Mouse (Mus musculus) left cerebral cortex, postnatal 25 days (tissue): ENCODE measurements around the gene Gdf2. TPM values are rescaled to one million over a fixed set of nuclear protein-coding genes. Genes with fewer than 3 reads are reported as not detected.

Experiments used
- DNase-seq, 2 experiments: peaks; one replicate each; pipeline ENCODE4 v3.0.0; 2022; ENCODE audit warnings: low spot score in 2 of 2, mixed read lengths in 1 of 2
- intact Hi-C: fragments of 180-260 bp; cut with DNase I; formaldehyde crosslinking; loops from one replicate; pipeline ENCODE4 v1.15.1; 2025
- total RNA-seq, 2 experiments: library from RNA; stranded (reverse); gene quantifications; 2 replicates each; pipeline ENCODE4 v1.2.3; 2021

The Gdf2 gene
- total RNA-seq = not detected

GRCm38 (mm10) chr14:33940739-33941138, at the start of gene Gdf2:
Gdf2 (plus strand) TSS chr14:33941039.
- no peak for DNase-seq
- intact Hi-C loops = no loop called here

DNA sequence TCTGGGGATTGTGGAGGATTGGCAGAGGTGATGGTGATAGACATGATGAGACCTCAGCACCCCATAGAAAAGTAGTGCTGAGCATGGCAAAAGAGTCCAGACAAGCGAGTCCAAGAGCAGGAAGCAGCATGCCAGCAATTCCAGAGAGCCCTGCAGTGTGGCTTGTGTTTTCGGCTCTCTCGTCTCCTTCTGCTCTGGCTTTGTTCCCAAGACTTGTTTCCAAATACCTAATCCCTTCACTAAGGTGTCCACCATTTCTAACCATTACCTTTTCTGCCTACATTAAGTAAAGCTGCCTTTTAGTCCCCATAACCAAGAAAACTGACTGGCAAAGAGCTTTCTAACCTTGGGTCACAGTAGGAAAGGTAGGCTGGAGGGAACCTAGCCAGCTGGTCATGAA, 49.3 kb upstream of the Gdf2 start:
- no peak for DNase-seq
- intact Hi-C loops = no loop called here

DNA sequence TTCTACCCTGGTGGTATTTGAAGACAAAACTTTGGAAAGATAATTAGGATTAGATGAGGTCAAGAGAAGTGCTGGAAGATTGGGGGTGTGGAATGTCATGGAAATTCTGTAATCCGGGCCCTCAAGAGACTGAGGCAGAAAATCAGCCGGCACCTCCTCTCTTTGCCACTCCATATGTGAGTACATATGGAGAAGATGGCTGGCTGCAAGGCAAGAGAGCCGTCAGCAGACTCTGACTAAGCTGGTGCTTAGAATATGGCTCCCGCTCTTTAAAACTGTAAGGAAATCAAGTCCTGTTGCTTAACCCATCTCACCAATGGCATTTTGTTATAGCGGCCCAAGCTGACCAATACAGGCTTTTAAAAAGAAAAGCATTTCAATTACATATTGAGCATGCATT, 45.1 kb upstream of the Gdf2 start:
- peak; percentile 27 to 72 for DNase-seq
- intact Hi-C loops = no loop called here

DNA sequence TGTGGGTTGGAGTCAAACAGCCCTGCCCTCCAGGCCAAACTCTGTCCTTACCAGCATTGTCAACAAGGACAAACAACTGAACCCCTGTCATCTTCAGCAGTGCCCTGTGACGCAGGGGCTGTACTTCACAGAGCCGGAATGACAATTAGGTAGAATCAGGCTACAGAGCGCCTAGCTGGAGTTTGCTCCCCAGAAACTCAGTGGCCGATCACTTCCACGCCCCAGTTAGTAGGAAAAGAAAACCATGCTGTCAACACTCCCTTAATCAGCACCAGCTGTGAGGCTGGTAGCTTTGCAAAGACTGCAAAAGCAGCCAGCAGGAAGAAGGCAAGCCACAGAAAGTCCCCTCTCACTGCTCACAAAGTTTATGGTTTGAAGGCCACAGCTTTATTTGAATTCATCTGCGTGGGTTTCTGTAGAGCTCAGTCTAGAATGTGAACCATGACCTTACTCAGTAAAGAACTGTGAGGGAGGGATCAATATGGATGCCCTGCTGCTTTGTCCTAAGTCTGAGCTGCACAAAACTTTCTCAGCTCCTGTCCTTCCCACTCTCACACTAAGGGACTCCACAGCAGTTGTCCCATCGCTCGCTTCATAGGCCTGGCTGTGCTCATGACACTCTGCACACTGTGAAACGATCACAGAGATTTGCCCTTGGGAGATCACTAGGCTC, 44.1 kb upstream of the Gdf2 start:
- DNase-seq = peak in 1 of 2 experiments; percentile 24
- intact Hi-C loops = no loop called here

GRCm38 (mm10) chr14:33902783-33903182, 38.1 kb upstream of the Gdf2 start:
- DNase-seq = no peak
- intact Hi-C loops = no loop called here

DNA sequence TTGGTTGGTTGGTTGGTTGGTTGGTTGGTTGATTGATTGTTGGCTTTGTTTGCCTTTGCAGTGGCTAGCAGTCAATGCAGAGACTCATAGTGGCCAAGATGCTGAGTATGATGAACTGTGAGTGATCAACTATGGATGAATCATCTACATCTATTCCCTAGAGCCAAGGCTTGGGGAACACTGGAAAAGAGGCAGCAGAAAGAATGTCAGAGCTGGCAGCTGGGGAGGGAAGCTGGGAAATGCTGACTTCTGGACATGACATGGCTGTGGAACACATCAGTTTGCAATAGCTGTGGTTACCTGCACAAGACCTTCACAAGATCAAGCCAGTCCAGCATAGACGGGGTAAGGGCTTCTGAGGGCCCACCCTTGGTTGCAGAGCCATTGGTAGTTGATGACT, 37.6 kb upstream of the Gdf2 start:
- intact Hi-C loops = no loop called here

GRCm38 (mm10) chr14:33904851-33905250, 36.0 kb upstream of the Gdf2 start:
- no peak for DNase-seq

More for the DNA sequence above, 37.6 kb upstream of the Gdf2 start:
- DNase-seq = no peak

DNA sequence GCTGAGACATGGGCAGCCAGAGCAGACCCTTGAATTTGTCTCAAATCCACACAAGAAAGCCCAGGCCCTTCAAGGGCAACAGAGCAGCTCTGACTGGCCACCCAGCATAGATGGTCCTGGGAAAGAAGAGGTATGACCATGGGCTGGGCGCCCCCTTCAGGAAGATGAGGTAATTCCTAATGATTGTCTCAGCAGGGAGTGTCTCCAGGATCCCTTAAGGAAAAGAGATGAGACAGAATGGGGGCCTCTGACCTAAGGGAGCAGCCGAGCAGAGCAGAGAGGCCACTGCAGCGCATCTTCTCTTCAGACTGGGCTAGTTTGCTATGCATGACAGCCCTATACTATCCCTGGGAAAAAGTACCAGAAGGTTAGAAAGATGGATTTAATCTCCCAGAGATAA, 27.1 kb upstream of the Gdf2 start:
- peak; percentile 41 for DNase-seq
- intact Hi-C loops = no loop called here

More at GRCm38 (mm10) chr14:33904851-33905250, 36.0 kb upstream of the Gdf2 start:
- intact Hi-C loops = no loop called here

GRCm38 (mm10) chr14:33914206-33914605, 26.6 kb upstream of the Gdf2 start:
- DNase-seq = no peak
- intact Hi-C loops = no loop called here

- intact Hi-C loops = no loop called here
- DNase-seq = peak; percentile 34 to 43
Observed at GRCm38 (mm10) chr14:33920727-33921559, 19.9 kb upstream of the Gdf2 start.

- no peak for DNase-seq
- intact Hi-C loops = no loop called here
Observed at GRCm38 (mm10) chr14:33922771-33923167, 18.1 kb upstream of the Gdf2 start.

- peak; percentile 35 to 50 for DNase-seq
- intact Hi-C loops = no loop called here
Observed at GRCm38 (mm10) chr14:33923168-33924070, 17.4 kb upstream of the Gdf2 start, which contains the start of gene Gdf10. Gdf10 (plus strand) TSS chr14:33923587.

- DNase-seq = no peak
- intact Hi-C loops = loop anchor here (2.0 kb wide), 2 partner anchors 237 to 259 kb away; no protein-coding TSS in a partner anchor
Observed at GRCm38 (mm10) chr14:33931853-33932252, 9.0 kb upstream of the Gdf2 start.

DNA sequence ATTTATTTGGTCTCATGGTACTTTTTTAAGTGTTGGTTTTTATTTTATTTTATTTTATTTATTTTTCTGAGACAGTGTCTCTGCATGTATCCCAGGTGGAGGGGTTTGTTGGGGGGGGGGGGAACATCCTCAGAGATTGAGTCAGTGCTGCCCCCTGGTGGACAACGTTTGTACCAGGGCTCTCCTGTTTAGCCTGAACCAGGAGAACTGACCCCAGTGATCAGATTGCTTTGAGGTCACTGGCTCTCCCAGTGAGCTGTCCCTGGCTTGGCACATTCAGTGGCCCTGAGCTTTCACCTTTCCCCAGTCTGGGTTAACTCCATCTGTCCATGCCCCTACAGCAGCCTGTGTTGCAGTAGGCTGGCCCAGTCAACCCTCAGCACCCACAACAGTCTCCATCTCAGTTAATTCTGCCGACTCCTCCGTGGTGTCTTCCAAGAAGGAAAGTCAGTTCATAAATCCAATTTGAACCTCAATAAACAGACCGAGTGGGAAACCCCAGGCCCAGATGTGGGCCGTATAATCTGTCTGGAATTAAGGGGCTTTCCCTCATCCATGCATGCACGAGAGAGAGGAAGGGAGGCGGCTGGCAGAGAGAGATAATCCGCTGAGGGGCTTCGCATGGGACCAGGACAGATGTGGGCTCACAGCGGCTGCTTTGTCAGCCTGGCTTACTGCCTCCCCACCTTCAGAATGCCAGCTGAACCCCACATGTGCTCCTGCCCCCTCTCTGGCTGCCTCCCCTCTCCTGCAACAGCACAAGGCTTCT, 7.7 kb upstream of the Gdf2 start:
- intact Hi-C loops = loop anchor here (2.0 kb wide), 2 partner anchors 238 to 260 kb away; no protein-coding TSS in a partner anchor
- DNase-seq = peak; percentile 56 to 60

DNA sequence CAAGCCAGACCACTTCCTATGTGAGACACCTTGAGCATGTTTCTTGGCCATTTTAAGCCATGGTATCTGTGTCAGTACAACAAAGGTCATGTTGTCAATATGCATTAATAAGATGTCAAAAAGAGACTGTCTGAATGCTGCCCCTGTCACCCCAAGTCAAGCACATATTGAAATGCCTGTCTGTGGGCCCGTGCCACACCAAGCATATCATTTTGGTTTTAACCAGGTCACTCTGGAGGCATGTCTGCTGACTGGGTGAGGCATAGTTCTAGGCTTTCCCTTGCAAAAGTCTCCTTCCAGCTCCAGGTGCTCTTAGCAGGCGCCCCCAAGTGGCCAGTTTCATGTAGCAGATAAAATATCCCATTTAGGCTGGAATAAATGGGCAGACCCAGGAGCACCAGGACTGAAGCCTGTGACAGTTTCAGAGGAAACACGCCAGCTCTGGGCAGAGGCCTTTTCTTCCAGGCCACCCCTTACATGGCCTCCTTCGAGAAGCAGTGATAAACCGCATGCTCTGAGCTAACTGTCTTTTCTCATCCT, 7.0 kb upstream of the Gdf2 start:
- peak; percentile 65 to 72 for DNase-seq
- intact Hi-C loops = loop anchor here (2.0 kb wide), 2 partner anchors 239 to 261 kb away; no protein-coding TSS in a partner anchor

DNA sequence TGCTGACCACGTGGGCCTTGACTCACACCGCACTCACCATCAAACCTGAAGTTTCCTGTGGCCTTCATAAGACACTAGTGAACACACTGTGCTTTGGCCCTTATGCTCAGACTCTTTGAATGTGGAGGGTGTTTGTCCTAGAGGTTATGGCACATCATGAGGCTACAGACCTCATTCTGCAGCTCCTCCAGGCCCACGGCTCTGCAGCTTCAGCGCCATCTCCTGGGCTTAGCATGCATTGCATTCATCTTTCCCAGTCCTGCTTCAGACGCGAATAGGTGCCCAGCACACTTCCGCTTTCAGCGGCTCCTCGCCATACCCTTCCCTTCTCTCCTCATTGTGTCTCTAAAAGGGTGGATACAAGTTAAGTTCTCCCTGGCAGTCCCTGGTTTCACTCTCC, 1.7 kb upstream of the Gdf2 start:
- DNase-seq = peak; percentile 69 to 75
- intact Hi-C loops = no loop called here

- no peak for DNase-seq
- intact Hi-C loops = no loop called here
Observed at GRCm38 (mm10) chr14:33942222-33942621, 1.4 kb downstream of the Gdf2 start.

- intact Hi-C loops = no loop called here
- DNase-seq = no peak
Observed at GRCm38 (mm10) chr14:33946125-33946524, 5.3 kb downstream of the Gdf2 start.
